Mouse (Mus musculus) midbrain, embryonic 15.5 days (tissue): ENCODE data around the gene Catsperd. TPM values are rescaled to one million over a fixed set of nuclear protein-coding genes. Genes with fewer than 3 reads are reported as not detected.
"Not testable (repeated sequence)": the region's sequence is repeated elsewhere in the genome, so short reads cannot be mapped to it uniquely, and the experiment has no call there.

Experiments
- ATAC-seq: fragments of 200-750 bp; cut with Nextera tagmentation; replicated peaks from 2 replicates; pipeline ENCODE4 v1.8.0; 2017; ENCODE audit warnings: moderate TSS enrichment
- H3K27ac ChIP-seq: fragments of 300-500 bp; sonication (generic); 2 replicates; pipeline ENCODE4 v1.5.1; 2015; ENCODE audit warnings: mild to moderate bottlenecking, inconsistent platforms
- H3K27me3 ChIP-seq: fragments of 300-500 bp; sonication (generic); replicated peaks from 2 replicates; pipeline ENCODE4 v1.6.1; 2015; ENCODE audit warnings: inconsistent platforms
- H3K36me3 ChIP-seq: fragments of 300-500 bp; sonication (generic); replicated peaks from 2 replicates; pipeline ENCODE4 v1.6.1; 2015; ENCODE audit warnings: inconsistent platforms
- H3K4me1 ChIP-seq: fragments of 300-500 bp; sonication (generic); 2 replicates; pipeline ENCODE4 v1.6.1; 2015; ENCODE audit warnings: inconsistent platforms
- H3K4me2 ChIP-seq: fragments of 300-500 bp; sonication (generic); 2 replicates; pipeline ENCODE4 v1.6.1; 2015; ENCODE audit warnings: inconsistent platforms, mild to moderate bottlenecking, moderate library complexity
- H3K4me3 ChIP-seq: fragments of 300-500 bp; sonication (generic); 2 replicates; pipeline ENCODE4 v1.5.1; 2015; ENCODE audit warnings: mild to moderate bottlenecking, inconsistent platforms
- H3K9ac ChIP-seq: fragments of 300-500 bp; sonication (generic); 2 replicates; pipeline ENCODE4 v1.6.1; 2015; ENCODE audit warnings: mild to moderate bottlenecking, inconsistent platforms
- H3K9me3 ChIP-seq: fragments of 300-500 bp; sonication (generic); 2 replicates; pipeline ENCODE4 v1.6.1; 2016; ENCODE audit warnings: inconsistent platforms
- WGBS: fragments of 180-500 bp; shearing (Covaris S2); methylation state at CpG from one replicate; pipeline ENCODE4 v1.1.7; 2015; ENCODE audit warnings: mixed read lengths; 5-methylcytosine and 5-hydroxymethylcytosine counted together
- polyA plus RNA-seq: library from polyadenylated mRNA; unstranded; fragments of >200 nt; fragmentation: Nextera tagmentation; extraction: Ambion mirVana; gene quantifications from 2 replicates; pipeline ENCODE4 v1.2.1, GENCODE M21; 2015

The Catsperd gene
- polyA plus RNA-seq, 1 experiment from 2014 or later, result 2.3 TPM

DNA sequence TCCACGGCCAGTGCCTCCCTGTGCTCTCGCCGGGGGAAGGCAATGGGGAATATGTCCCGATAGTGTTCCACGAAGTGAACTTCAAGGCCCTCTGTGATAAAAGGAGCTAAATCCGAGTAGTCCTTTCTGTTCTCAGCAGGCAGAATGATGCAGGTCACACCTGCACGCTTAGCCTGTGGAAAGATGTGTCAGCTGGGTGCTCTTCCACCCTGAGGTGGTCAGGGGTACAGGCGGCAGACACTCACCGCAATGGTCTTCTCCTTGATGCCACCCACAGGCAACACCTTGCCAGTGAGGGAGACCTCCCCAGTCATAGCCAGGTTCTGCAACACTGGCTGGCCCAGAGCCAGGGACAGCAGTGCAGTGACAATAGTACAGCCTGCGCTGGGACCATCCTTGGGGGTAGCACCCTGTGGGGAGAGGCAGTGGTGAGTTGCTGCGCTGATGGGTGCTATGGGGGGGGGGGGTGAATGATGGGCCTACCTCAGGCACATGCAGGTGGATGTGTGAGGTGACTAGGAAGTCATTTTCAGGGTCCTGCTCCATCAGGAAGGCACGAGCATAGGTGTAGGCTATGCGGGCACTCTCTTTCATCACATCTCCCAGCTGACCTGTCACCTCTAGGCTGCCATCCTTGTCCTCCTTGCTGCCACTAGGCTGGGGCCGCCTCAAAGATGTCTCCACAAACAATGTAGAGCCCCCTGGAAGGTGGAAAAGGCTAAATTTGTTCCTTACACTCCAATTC is 13.4 kb upstream of the Catsperd start:
- WGBS, result 33% methylated on average over 14 of the region's 14 CpGs
- no peaks in the 10 kb centered on the region for H3K27me3 ChIP-seq
- H3K36me3 ChIP-seq, result peaks cover 24% of the 10 kb centered on the region
- H3K9ac ChIP-seq, result peak overlapping the region; percentile 62
- no peak overlapping the region for H3K27ac ChIP-seq
- H3K9me3 ChIP-seq, result no peaks in the 10 kb centered on the region
- H3K4me1 ChIP-seq, result peaks cover 22% of the 10 kb centered on the region
- peak overlapping the region; percentile 71 for H3K4me2 ChIP-seq
- no peak for ATAC-seq
- peak overlapping the region; percentile 56 for H3K4me3 ChIP-seq

DNA sequence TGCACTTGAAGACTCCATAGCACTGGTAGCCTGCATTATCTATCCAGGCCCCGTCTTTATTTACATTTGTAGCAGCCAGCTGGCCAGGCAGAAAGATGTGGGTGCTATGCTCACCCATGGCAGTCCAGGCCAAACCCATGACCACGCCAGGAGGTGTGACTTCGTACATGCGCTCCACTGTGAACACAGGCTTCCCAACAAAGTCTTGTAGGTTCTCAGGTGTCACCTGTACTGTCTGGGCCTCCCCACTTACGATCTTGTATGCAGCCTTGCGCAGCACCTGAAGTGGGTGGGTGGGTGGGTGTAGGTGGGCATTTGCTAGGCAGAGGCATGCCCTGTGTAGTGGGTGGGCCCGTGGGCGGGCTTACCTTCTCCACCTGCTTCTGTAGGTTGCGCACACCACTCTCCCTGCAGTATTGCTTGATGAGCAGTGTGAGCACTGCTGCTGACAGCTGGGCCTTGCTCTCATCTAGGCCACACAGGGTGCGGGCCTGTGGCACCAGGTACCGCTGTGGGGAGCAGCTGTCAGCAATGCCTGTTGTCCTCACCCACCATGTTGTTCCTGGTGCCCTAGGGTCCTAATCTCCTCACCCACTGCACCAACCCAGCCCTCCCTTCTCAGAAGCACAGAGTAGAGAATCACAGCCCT is 12.7 kb upstream of the Catsperd start:
- ATAC-seq, result no peak
- no peak overlapping the region for H3K9ac ChIP-seq
- WGBS, result 91% methylated on average over 11 of the region's 11 CpGs
- peaks cover 20% of the 10 kb centered on the region for H3K4me1 ChIP-seq
- no peaks in the 10 kb centered on the region for H3K9me3 ChIP-seq
- peak overlapping the region; percentile 71; the same call in 1 of the 2 replicates for H3K4me2 ChIP-seq
- no peak overlapping the region for H3K4me3 ChIP-seq
- H3K27me3 ChIP-seq, result no peaks in the 10 kb centered on the region
- no peak overlapping the region for H3K27ac ChIP-seq
- peaks cover 31% of the 10 kb centered on the region for H3K36me3 ChIP-seq

GRCm38 (mm10) chr17:56615792-56616191 is 12.2 kb upstream of the Catsperd start:
- Histone ChIP-seq H3K36me3 (peaks cover 35% of the 10 kb centered on the region), H3K4me2 (no peak overlapping the region), H3K9ac (no peak overlapping the region), H3K4me3 (no peak overlapping the region), H3K27ac (no peak overlapping the region), H3K9me3 (no peaks in the 10 kb centered on the region), H3K4me1 (peaks cover 14% of the 10 kb centered on the region), H3K27me3 (no peaks in the 10 kb centered on the region)
- ATAC-seq, result no peak
- 88% methylated on average over 4 of the region's 4 CpGs for WGBS

GRCm38 (mm10) chr17:56616725-56617124 is 11.2 kb upstream of the Catsperd start:
- Histone ChIP-seq H3K4me3 (no peak overlapping the region), H3K4me1 (peaks cover 13% of the 10 kb centered on the region), H3K4me2 (no peak overlapping the region), H3K27ac (no peak overlapping the region), H3K27me3 (no peaks in the 10 kb centered on the region), H3K9ac (no peak overlapping the region), H3K9me3 (no peaks in the 10 kb centered on the region), H3K36me3 (peaks cover 41% of the 10 kb centered on the region)
- no peak for ATAC-seq
- 80% methylated on average over 3 of the region's 3 CpGs for WGBS

GRCm38 (mm10) chr17:56617628-56618027 is 10.3 kb upstream of the Catsperd start:
- H3K4me2 ChIP-seq, result no peak overlapping the region
- no peak overlapping the region for H3K27ac ChIP-seq
- ATAC-seq, result no peak
- H3K36me3 ChIP-seq, result peaks cover 44% of the 10 kb centered on the region
- no peak overlapping the region for H3K4me3 ChIP-seq
- no peaks in the 10 kb centered on the region for H3K9me3 ChIP-seq
- H3K9ac ChIP-seq, result no peak overlapping the region
- 89% methylated on average over 8 of the region's 8 CpGs for WGBS
- H3K4me1 ChIP-seq, result peaks cover 13% of the 10 kb centered on the region
- no peaks in the 10 kb centered on the region for H3K27me3 ChIP-seq

DNA sequence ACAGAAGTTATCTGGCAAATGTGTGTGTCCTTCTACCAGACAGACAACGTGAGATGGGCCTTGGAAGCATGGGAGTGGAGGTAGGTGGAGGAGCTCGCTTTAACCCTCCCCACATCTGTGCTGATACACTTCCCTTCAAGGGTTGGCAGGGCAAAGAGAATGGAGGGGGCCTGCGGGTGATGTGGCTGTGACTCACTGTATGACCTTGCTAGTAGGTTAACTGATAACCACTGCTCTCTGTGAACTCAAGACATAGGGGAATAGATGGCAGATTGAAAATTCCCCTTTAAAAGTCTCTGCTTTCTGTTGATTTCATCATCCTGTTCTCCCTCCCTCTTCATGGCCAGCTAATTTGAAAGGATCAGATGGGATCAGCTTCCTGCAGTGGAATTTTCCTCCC is 2.4 kb upstream of the Catsperd start:
- H3K4me1 ChIP-seq, result peaks cover 28% of the 10 kb centered on the region
- H3K4me3 ChIP-seq, result peak overlapping the region; percentile 78; the same call in 1 of the 2 replicates
- no peaks in the 10 kb centered on the region for H3K9me3 ChIP-seq
- H3K9ac ChIP-seq, result no peak overlapping the region
- H3K4me2 ChIP-seq, result peak overlapping the region; percentile 92; the same call in 1 of the 2 replicates
- WGBS, result 81% methylated on average over 3 of the region's 3 CpGs
- no peak for ATAC-seq
- H3K36me3 ChIP-seq, result peaks cover 12% of the 10 kb centered on the region; the same call in 1 of the 2 replicates
- no peak overlapping the region for H3K27ac ChIP-seq
- H3K27me3 ChIP-seq, result 0 out of 2 replicates have a peak, but pooled peaks cover 3% of the 10 kb centered on the region

GRCm38 (mm10) chr17:56626260-56626659 is 1.7 kb upstream of the Catsperd start:
- peaks cover 28% of the 10 kb centered on the region for H3K4me1 ChIP-seq
- 1% methylated on average over 31 of the region's 32 CpGs for WGBS
- peak overlapping the region; percentile 82 for H3K27ac ChIP-seq
- no peaks in the 10 kb centered on the region for H3K9me3 ChIP-seq
- H3K4me3 ChIP-seq, result peak overlapping the region; percentile 78
- H3K36me3 ChIP-seq, result peaks cover 5% of the 10 kb centered on the region; the same call in 1 of the 2 replicates
- 0 out of 2 replicates have a peak, but pooled peaks cover 3% of the 10 kb centered on the region for H3K27me3 ChIP-seq
- no peak for ATAC-seq
- peak overlapping the region; percentile 60 for H3K9ac ChIP-seq
- H3K4me2 ChIP-seq, result peak overlapping the region; percentile 92

DNA sequence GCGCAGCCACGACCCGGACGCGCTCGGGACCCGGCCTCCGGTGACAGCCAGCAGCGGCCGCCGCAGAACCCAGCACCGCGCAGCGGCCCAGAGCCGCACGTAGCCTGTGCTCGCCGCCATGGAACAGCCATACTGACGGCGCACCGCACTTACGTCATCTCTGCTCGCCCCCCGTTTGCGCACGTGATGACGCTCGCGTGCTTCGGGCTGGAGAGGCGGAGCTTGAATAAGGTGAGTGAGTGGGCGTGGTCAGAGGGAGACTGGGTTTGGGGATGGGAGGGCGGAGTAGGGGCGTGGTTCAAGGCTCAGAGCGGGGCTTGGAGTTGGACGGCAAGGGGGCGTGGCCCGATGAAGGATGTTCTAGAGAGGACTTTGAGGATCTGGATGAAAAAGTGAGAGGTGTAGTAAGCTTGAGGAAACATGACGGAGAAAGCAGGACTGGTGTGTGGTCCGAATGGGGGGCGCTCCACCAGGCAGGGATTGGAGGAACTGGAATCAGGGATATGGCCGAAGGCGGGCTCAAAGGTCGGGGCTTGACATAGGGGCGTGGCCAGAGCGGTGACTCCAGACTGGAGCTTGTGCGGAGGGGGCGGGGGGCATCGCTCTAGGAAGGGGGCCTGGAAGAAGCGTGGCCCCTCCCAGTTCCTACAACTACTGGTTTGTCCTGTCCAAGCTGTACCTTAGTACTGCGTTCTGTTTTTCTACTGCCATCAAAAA is 1.0 kb upstream of the Catsperd start, which contains the start of gene Lonp1:
Lonp1 (minus strand) TSS at position 134 of the 717 bp plus-strand sequence.
- Histone ChIP-seq H3K27me3 (0 out of 2 replicates have a peak, but pooled peaks cover 3% of the 10 kb centered on the region), H3K9me3 (no peaks in the 10 kb centered on the region), H3K36me3 (peaks cover under 1% of the 10 kb centered on the region; the same call in 1 of the 2 replicates), H3K4me1 (peaks cover 28% of the 10 kb centered on the region), H3K27ac (peak within 1 kb of the TSS; percentile 82), H3K9ac (peak within 1 kb of the TSS; percentile 60), H3K4me2 (peak within 1 kb of the TSS; percentile 92), H3K4me3 (peak within 1 kb of the TSS; percentile 78)
- ATAC-seq, result peak; percentile 93
- under 1% methylated on average over 51 of the region's 51 CpGs for WGBS

- not testable (repeated sequence) for H3K36me3 ChIP-seq, ATAC-seq, H3K9me3 ChIP-seq, H3K4me2 ChIP-seq, H3K27me3 ChIP-seq, H3K27ac ChIP-seq, H3K4me3 ChIP-seq, H3K9ac ChIP-seq
- peaks cover 23% of the 10 kb centered on the region for H3K4me1 ChIP-seq
- 89% methylated on average over 27 of the region's 27 CpGs for WGBS
Observed at GRCm38 (mm10) chr17:56629800-56630781, 2.1 kb downstream of the Catsperd start.

DNA sequence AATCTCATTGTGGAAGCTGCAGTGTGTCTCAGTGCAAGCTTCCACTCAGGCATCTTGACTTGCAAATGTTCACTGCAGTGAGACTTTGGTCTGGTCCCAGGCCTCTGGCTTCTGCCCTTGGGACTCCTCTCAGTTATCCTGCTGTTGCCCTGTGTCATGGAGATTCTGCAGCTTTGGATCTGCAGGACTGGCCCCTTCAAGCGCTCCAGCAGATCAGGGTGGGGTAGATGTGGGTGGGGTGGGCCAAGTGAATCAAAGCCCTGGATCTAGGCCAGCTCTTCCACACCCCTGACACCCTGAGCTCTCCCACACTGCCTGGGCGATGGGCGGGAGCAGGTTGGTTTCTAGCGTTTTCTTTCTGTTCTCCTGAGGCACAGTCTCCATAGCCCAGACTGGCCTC is 3.9 kb downstream of the Catsperd start:
- Histone ChIP-seq H3K9ac (no peak overlapping the region), H3K27ac (no peak overlapping the region), H3K4me1 (peaks cover 11% of the 10 kb centered on the region), H3K4me2 (no peak overlapping the region), H3K27me3 (0 out of 2 replicates have a peak, but pooled peaks cover 3% of the 10 kb centered on the region), H3K9me3 (no peaks in the 10 kb centered on the region), H3K36me3 (no peaks in the 10 kb centered on the region), H3K4me3 (no peak overlapping the region)
- WGBS, result 56% methylated on average over 4 of the region's 4 CpGs
- no peak for ATAC-seq

DNA sequence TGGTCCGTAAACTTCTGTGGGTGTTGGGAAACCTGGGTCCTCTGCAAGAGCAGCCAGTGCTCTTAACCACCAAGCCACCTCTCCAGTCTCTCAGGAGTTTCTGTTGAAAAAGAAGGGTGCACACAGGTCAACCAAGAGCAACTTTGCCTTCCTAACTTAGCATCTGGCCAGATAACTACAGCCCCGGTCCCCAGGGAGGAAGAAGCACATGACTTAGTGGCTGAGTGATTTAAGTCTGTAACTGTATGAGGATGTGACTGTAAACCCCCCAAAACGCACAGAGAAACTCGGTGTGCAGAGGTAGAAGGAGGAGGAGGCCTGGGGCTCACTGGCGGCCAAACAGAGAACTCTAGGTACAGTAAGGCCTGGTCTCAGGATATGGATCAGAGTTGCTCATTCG is 6.1 kb downstream of the Catsperd start:
- Histone ChIP-seq H3K27ac (no peak overlapping the region), H3K4me1 (no peaks in the 10 kb centered on the region), H3K4me2 (no peak overlapping the region), H3K36me3 (no peaks in the 10 kb centered on the region), H3K9me3 (no peaks in the 10 kb centered on the region), H3K27me3 (0 out of 2 replicates have a peak, but pooled peaks cover 3% of the 10 kb centered on the region), H3K4me3 (no peak overlapping the region), H3K9ac (no peak overlapping the region)
- no peak for ATAC-seq
- 94% methylated on average over 6 of the region's 6 CpGs for WGBS
